9 mouse cellular contexts compared by ENCODE assay signal in genomic region chr2:173027824-173028495, GRCm38 (mm10). TPM values are rescaled to one million over a fixed set of nuclear protein-coding genes. Genes with fewer than 3 reads are reported as not detected.
DNase-seq lines count a peak whose midpoint lies in the region; ATAC-seq lines count a peak whose summit lies in the region.
"Had no signal": no experiment of that assay in that cellular context is flagged by ENCODE, and none has a peak within 500 bp of the region (broad histone marks: within the 10 kb centered on the region; RNA-seq: fewer than 3 reads in every experiment).

No protein-coding gene starts in this region.

- H3K4me3 ChIP-seq in heart, embryonic 10.5 days: no peak overlapping the region
- H3K4me3 ChIP-seq in limb, embryonic 15.5 days: no peak overlapping the region

- DNase-seq in heart, embryonic 10.5 days (ENCODE audit: low spot score): no peak
- DNase-seq in heart, adult 8-10 months (ENCODE audit: low spot score): no peak
- DNase-seq in 3T3-L1 (ENCODE audit: low read depth, low spot score): peak; percentile 66
- DNase-seq in Muller cell, postnatal 12 days (ENCODE audit: inconsistent ontology term): peak; percentile 59
- DNase-seq in frontal cortex, adult 2 months (ENCODE audit: extremely low spot score in 1 of 2, low spot score in 1 of 2): no peak
- DNase-seq in kidney, adult 9 months: no peak
- DNase-seq in right cerebral cortex, adult 2 months (ENCODE audit: low spot score in 2 of 2): no peak

- H3K4me1 ChIP-seq in heart, embryonic 10.5 days: peaks cover 100% of the 10 kb centered on the region
- H3K4me1 ChIP-seq in limb, embryonic 15.5 days: peaks cover 51% of the 10 kb centered on the region

- ATAC-seq in limb, embryonic 15.5 days (ENCODE audit: insufficient number of reproducible peaks, low FRiP score, low TSS enrichment, low read depth): no peak

- 70% methylated on average over 4 of the region's 4 CpGs for WGBS in heart, embryonic 10.5 days
- WGBS in limb, embryonic 15.5 days: 64% methylated on average over 4 of the region's 4 CpGs

- no peaks in the 10 kb centered on the region for H3K27me3 ChIP-seq in heart, embryonic 10.5 days (ENCODE audit: insufficient read depth, poor library complexity, severe bottlenecking)
- no peaks in the 10 kb centered on the region for H3K27me3 ChIP-seq in limb, embryonic 15.5 days

- H3K36me3 ChIP-seq in heart, embryonic 10.5 days: peaks cover 99% of the 10 kb centered on the region
- peaks cover 38% of the 10 kb centered on the region for H3K36me3 ChIP-seq in limb, embryonic 15.5 days

- H3K9ac ChIP-seq in limb, embryonic 15.5 days: peak overlapping the region; percentile 7; the same call in 1 of the 2 replicates

- H3K9me3 ChIP-seq in heart, embryonic 10.5 days: no peaks in the 10 kb centered on the region
- no peaks in the 10 kb centered on the region for H3K9me3 ChIP-seq in limb, embryonic 15.5 days

- H3K4me2 ChIP-seq in limb, embryonic 15.5 days: no peak overlapping the region

- H3K27ac ChIP-seq in heart, embryonic 10.5 days: peak overlapping the region; percentile 6; the same call in 1 of the 2 replicates
- peak overlapping the region; percentile 0; the same call in 1 of the 2 replicates for H3K27ac ChIP-seq in limb, embryonic 15.5 days
- H3K27ac ChIP-seq: macrophage had no signal

RNA-seq across cellular contexts. Expression of gene Rbm38, which starts 7.7 kb away (rescaled TPM):
- polyA plus RNA-seq in heart, embryonic 10.5 days (2016; fragmentation: Nextera tagmentation; extraction: Ambion mirVana): 156 and 188 TPM in 2 replicates
- total RNA-seq in heart, adult 8-10 months (2022): 100 to 1,000 TPM; 143 to 197 (median 166) TPM
- 21.9 and 37.9 TPM in 2 replicates for polyA plus RNA-seq in limb, embryonic 15.5 days (2015; fragmentation: Nextera tagmentation; extraction: Ambion mirVana)
- 5.1 and 6.8 TPM in 2 replicates for polyA plus RNA-seq in frontal cortex, adult 2 months (2012; rRNA removed)

RNA-seq across cellular contexts. Expression of gene Rae1, which starts 28.0 kb away (rescaled TPM):
- 139 and 162 TPM in 2 replicates for polyA plus RNA-seq in heart, embryonic 10.5 days (2016; fragmentation: Nextera tagmentation; extraction: Ambion mirVana)
- 10 to 100 TPM; 20.2 to 24.8 (median 23.0) TPM for total RNA-seq in heart, adult 8-10 months (2022)
- polyA plus RNA-seq in limb, embryonic 15.5 days (2015; fragmentation: Nextera tagmentation; extraction: Ambion mirVana): 112 and 115 TPM in 2 replicates
- 69.7 and 82.4 TPM in 2 replicates for polyA plus RNA-seq in frontal cortex, adult 2 months (2012; rRNA removed)

RNA-seq across cellular contexts. Expression of gene Spo11, which starts 50.5 kb away (rescaled TPM):
- polyA plus RNA-seq in heart, embryonic 10.5 days (2016; fragmentation: Nextera tagmentation; extraction: Ambion mirVana): 0.06 and 0.20 TPM in 2 replicates
- not detected for total RNA-seq in heart, adult 8-10 months (2022)
- polyA plus RNA-seq in limb, embryonic 15.5 days (2015; fragmentation: Nextera tagmentation; extraction: Ambion mirVana): 3.4 and 3.8 TPM in 2 replicates
- 0.76 and 1.0 TPM in 2 replicates for polyA plus RNA-seq in frontal cortex, adult 2 months (2012; rRNA removed)
- polyA plus RNA-seq: macrophage had no signal

Comparison
In these comparisons a context has a peak if more than half of its experiments do, and no peak if none do; other contexts are left out.
1. DNase-seq: peak in 3T3-L1 (single experiment) and Muller cell, postnatal 12 days (single experiment); none in heart, embryonic 10.5 days (single experiment), heart, adult 8-10 months (single experiment), frontal cortex, adult 2 months (0 of 2), kidney, adult 9 months (single experiment) and right cerebral cortex, adult 2 months (0 of 2).